Mouse (Mus musculus): ENCODE data around the gene Zmat5. TPM values are rescaled to one million over a fixed set of nuclear protein-coding genes. Genes with fewer than 3 reads are reported as not detected.
A peak's percentile ranks its signal among the peaks of the same experiment; 100 is the strongest.

The Zmat5 gene
- polyA plus RNA-seq, 1 experiment from 2014 or later: 62.2 TPM

GRCm38 (mm10) chr11:4737682-4738081 is 33.2 kb downstream of the Zmat5 start:
- Histone ChIP-seq H3K36me3 (ENCODE audit: control insufficient read depth, insufficient read depth, low read length) (no peaks in the 10 kb centered on the region), H3K4me1 (ENCODE audit: control insufficient read depth, insufficient read depth, low read length) (no peaks in the 10 kb centered on the region), H3K9me3 (ENCODE audit: control insufficient read depth, low read length) (no peaks in the 10 kb centered on the region), H3K27ac (ENCODE audit: low read depth, low read length) (no peak overlapping the region), H3K9ac (replicated peaks; ENCODE audit: low read depth, low read length) (no peak overlapping the region), H3K4me3 (ENCODE audit: low read depth, low read length) (no peak overlapping the region), H3K27me3 (ENCODE audit: control insufficient read depth, insufficient read depth, low read length) (no peaks in the 10 kb centered on the region), H3K4me2 (ENCODE audit: low read depth, low read length) (no peak overlapping the region)
- peak; percentile 50; the same call in 1 of the 2 replicates for ATAC-seq (ENCODE audit: low read depth)
- WGBS: 66% methylated on average over 10 of the region's 10 CpGs

DNA sequence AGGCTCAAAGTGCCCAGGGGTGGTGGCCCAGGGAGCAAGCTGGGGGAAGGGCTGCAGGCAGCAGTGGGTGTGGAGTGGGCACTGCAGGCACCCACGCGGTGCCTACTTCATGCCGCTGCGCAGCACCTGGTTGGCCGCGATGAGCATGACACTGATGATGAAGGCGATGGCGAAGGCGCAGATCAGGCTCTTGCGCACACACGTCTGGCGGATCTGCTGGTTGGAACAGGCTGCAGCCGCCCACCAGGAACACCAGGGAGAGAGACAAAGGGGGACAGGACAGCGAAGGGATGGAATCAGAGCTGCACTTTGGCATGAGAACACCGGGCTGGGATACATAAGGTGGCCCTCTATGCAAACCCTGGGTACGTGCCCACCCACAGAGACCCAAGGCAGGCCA is 34.2 kb downstream of the Zmat5 start:
- Histone ChIP-seq H3K9me3 (ENCODE audit: control insufficient read depth, low read length) (no peaks in the 10 kb centered on the region), H3K27me3 (ENCODE audit: control insufficient read depth, insufficient read depth, low read length) (no peaks in the 10 kb centered on the region), H3K4me2 (ENCODE audit: low read depth, low read length) (no peak overlapping the region), H3K27ac (ENCODE audit: low read depth, low read length) (no peak overlapping the region), H3K4me3 (ENCODE audit: low read depth, low read length) (no peak overlapping the region), H3K4me1 (ENCODE audit: control insufficient read depth, insufficient read depth, low read length) (no peaks in the 10 kb centered on the region), H3K9ac (replicated peaks; ENCODE audit: low read depth, low read length) (no peak overlapping the region), H3K36me3 (ENCODE audit: control insufficient read depth, insufficient read depth, low read length) (no peaks in the 10 kb centered on the region)
- 96% methylated on average over 16 of the region's 16 CpGs for WGBS
- no peak for ATAC-seq (ENCODE audit: low read depth)

DNA sequence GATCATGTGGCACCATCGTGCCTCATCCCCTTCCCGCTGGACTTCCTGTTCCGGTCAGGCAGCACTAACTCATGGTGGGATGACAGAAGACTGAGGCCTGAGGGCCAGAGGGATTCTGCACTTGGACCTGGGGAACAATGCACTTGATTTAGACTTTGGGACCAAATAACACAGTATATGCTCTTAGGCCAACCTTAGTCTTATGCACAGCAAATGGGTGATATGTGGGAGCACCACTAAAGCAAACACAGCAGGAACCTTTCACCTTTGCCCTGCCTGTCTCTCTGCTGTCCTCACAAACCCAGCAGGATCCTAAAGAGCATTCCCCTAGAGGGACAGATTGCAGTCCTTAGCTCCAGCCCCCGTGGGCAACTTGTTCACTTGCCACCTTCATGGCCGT is 36.3 kb downstream of the Zmat5 start:
- Histone ChIP-seq H3K9me3 (ENCODE audit: control insufficient read depth, low read length) (no peaks in the 10 kb centered on the region), H3K27ac (ENCODE audit: low read depth, low read length) (no peak overlapping the region), H3K9ac (replicated peaks; ENCODE audit: low read depth, low read length) (no peak overlapping the region), H3K4me2 (ENCODE audit: low read depth, low read length) (no peak overlapping the region), H3K4me3 (ENCODE audit: low read depth, low read length) (no peak overlapping the region), H3K27me3 (ENCODE audit: control insufficient read depth, insufficient read depth, low read length) (no peaks in the 10 kb centered on the region), H3K36me3 (ENCODE audit: control insufficient read depth, insufficient read depth, low read length) (no peaks in the 10 kb centered on the region), H3K4me1 (ENCODE audit: control insufficient read depth, insufficient read depth, low read length) (no peaks in the 10 kb centered on the region; the same call in 1 of the 2 replicates)
- WGBS: 52% methylated on average over 5 of the region's 5 CpGs
- ATAC-seq (ENCODE audit: low read depth): no peak

GRCm38 (mm10) chr11:4744691-4745090 is 40.2 kb downstream of the Zmat5 start:
- 72% methylated on average over 6 of the region's 6 CpGs for WGBS
- H3K36me3 ChIP-seq (ENCODE audit: control insufficient read depth, insufficient read depth, low read length): no peaks in the 10 kb centered on the region
- H3K9me3 ChIP-seq (ENCODE audit: control insufficient read depth, low read length): no peaks in the 10 kb centered on the region
- no peak overlapping the region for H3K27ac ChIP-seq (ENCODE audit: low read depth, low read length)
- no peak overlapping the region for H3K4me3 ChIP-seq (ENCODE audit: low read depth, low read length)
- ATAC-seq (ENCODE audit: low read depth): no peak
- no peak overlapping the region; the same call in 1 of the 2 replicates for H3K4me2 ChIP-seq (ENCODE audit: low read depth, low read length)
- H3K9ac ChIP-seq (replicated peaks; ENCODE audit: low read depth, low read length): no peak overlapping the region
- H3K27me3 ChIP-seq (ENCODE audit: control insufficient read depth, insufficient read depth, low read length): no peaks in the 10 kb centered on the region
- peaks cover 8% of the 10 kb centered on the region; the same call in 1 of the 2 replicates for H3K4me1 ChIP-seq (ENCODE audit: control insufficient read depth, insufficient read depth, low read length)

- H3K9ac ChIP-seq (replicated peaks; ENCODE audit: low read depth, low read length): peak overlapping the region; percentile 56
- peak overlapping the region; percentile 57 for H3K4me3 ChIP-seq (ENCODE audit: low read depth, low read length)
- H3K4me2 ChIP-seq (ENCODE audit: low read depth, low read length): peak overlapping the region; percentile 99
- ATAC-seq (ENCODE audit: low read depth): 0 out of 2 replicates have a peak, but pooled peaks have one; percentile 21
- H3K27ac ChIP-seq (ENCODE audit: low read depth, low read length): no peak overlapping the region
- H3K4me1 ChIP-seq (ENCODE audit: control insufficient read depth, insufficient read depth, low read length): peaks cover 8% of the 10 kb centered on the region; the same call in 1 of the 2 replicates
- H3K36me3 ChIP-seq (ENCODE audit: control insufficient read depth, insufficient read depth, low read length): no peaks in the 10 kb centered on the region
- H3K9me3 ChIP-seq (ENCODE audit: control insufficient read depth, low read length): no peaks in the 10 kb centered on the region
- no peaks in the 10 kb centered on the region for H3K27me3 ChIP-seq (ENCODE audit: control insufficient read depth, insufficient read depth, low read length)
- 0% methylated on average over 25 of the region's 39 CpGs for WGBS
Measured at GRCm38 (mm10) chr11:4745969-4746368, 41.5 kb downstream of the Zmat5 start.

- ATAC-seq (ENCODE audit: low read depth): 0 out of 2 replicates have a peak, but pooled peaks have one; percentile 3
- Histone ChIP-seq H3K9me3 (ENCODE audit: control insufficient read depth, low read length) (no peaks in the 10 kb centered on the region), H3K27me3 (ENCODE audit: control insufficient read depth, insufficient read depth, low read length) (no peaks in the 10 kb centered on the region), H3K9ac (replicated peaks; ENCODE audit: low read depth, low read length) (peak within 1 kb of the TSS; percentile 56), H3K27ac (ENCODE audit: low read depth, low read length) (no peak within 1 kb of the TSS), H3K4me3 (ENCODE audit: low read depth, low read length) (peak within 1 kb of the TSS; percentile 57), H3K4me1 (ENCODE audit: control insufficient read depth, insufficient read depth, low read length) (peaks cover 8% of the 10 kb centered on the region; the same call in 1 of the 2 replicates), H3K4me2 (ENCODE audit: low read depth, low read length) (peak within 1 kb of the TSS; percentile 99), H3K36me3 (ENCODE audit: control insufficient read depth, insufficient read depth, low read length) (no peaks in the 10 kb centered on the region)
- WGBS: 0% methylated on average over 17 of the region's 73 CpGs
Measured at GRCm38 (mm10) chr11:4746733-4747132, 42.3 kb downstream of the Zmat5 start, which contains the start of gene Cabp7. Cabp7 (minus strand) TSS chr11:4746778.

DNA sequence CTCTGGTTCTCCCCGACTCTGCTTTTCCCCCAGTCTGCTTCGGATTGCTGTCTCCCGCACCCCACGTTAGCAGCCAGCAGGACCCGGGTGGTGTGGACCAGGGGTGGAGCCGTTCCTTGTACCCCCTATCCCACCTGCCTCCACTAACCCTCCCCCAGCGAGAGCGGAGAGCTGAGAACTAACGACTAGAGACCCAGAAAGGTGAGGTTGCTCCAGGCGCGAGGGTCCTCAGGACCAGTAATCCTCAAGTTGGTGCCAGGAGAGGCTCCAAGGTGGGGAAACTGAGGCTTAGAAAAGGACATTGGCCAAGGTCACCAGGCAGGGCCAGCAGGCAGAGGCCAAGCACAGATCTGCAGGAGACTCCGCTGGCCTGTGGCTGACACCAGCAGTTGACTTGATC is 42.8 kb downstream of the Zmat5 start:
- peak overlapping the region; percentile 56; the same call in 1 of the 2 replicates for H3K9ac ChIP-seq (replicated peaks; ENCODE audit: low read depth, low read length)
- no peak for ATAC-seq (ENCODE audit: low read depth)
- H3K4me3 ChIP-seq (ENCODE audit: low read depth, low read length): peak overlapping the region; percentile 57
- H3K9me3 ChIP-seq (ENCODE audit: control insufficient read depth, low read length): no peaks in the 10 kb centered on the region
- H3K27ac ChIP-seq (ENCODE audit: low read depth, low read length): no peak overlapping the region
- peak overlapping the region; percentile 99 for H3K4me2 ChIP-seq (ENCODE audit: low read depth, low read length)
- 2% methylated on average over 12 of the region's 12 CpGs for WGBS
- peaks cover 8% of the 10 kb centered on the region; the same call in 1 of the 2 replicates for H3K4me1 ChIP-seq (ENCODE audit: control insufficient read depth, insufficient read depth, low read length)
- H3K27me3 ChIP-seq (ENCODE audit: control insufficient read depth, insufficient read depth, low read length): no peaks in the 10 kb centered on the region
- no peaks in the 10 kb centered on the region for H3K36me3 ChIP-seq (ENCODE audit: control insufficient read depth, insufficient read depth, low read length)

DNA sequence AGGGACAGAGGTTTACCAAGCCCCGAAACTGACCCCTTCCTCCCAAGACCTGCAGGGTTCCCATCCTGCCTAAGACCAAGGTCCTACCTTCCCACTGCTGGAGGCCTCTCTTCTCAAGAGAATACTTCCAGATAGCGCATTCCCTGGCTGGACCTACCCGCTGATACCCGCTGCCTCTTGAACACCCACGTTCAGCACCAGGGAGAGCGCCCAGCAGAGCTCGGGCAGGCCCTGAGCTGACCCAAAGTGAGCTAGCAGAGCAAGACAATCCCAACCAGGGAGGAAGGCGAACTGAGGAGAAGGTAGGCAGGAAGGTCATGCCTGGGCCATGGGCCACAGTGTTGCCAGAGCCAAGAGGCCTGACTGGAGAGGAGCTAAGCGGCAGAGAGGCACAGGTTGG is 45.8 kb downstream of the Zmat5 start:
- no peak for ATAC-seq (ENCODE audit: low read depth)
- no peak overlapping the region for H3K27ac ChIP-seq (ENCODE audit: low read depth, low read length)
- no peak overlapping the region for H3K4me3 ChIP-seq (ENCODE audit: low read depth, low read length)
- H3K9ac ChIP-seq (replicated peaks; ENCODE audit: low read depth, low read length): no peak overlapping the region
- H3K4me1 ChIP-seq (ENCODE audit: control insufficient read depth, insufficient read depth, low read length): peaks cover 15% of the 10 kb centered on the region; the same call in 1 of the 2 replicates
- 12% methylated on average over 9 of the region's 9 CpGs for WGBS
- no peaks in the 10 kb centered on the region for H3K27me3 ChIP-seq (ENCODE audit: control insufficient read depth, insufficient read depth, low read length)
- H3K9me3 ChIP-seq (ENCODE audit: control insufficient read depth, low read length): no peaks in the 10 kb centered on the region
- H3K36me3 ChIP-seq (ENCODE audit: control insufficient read depth, insufficient read depth, low read length): no peaks in the 10 kb centered on the region
- no peak overlapping the region for H3K4me2 ChIP-seq (ENCODE audit: low read depth, low read length)

DNA sequence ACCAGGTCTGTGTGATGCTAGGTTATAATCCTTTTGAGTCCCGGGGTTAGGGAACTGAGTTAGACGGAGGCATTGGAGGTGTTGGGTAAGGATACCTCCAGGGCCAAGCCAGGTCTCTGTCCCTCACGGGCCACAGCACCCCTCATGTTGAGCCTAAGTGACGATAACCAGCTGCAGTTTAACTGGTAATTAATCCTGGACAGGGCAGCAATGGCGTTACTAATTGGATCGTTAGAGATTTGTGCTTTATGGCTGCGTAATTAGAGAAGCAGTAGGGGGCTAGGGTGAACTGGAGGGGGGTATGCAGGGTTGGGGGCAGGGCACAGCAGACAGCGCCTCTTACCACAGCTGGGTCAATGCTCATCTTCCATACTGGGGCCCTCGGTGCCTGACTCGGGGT is 48.4 kb downstream of the Zmat5 start:
- ATAC-seq (ENCODE audit: low read depth): peak; percentile 25; the same call in 1 of the 2 replicates
- 16% methylated on average over 10 of the region's 10 CpGs for WGBS
- Histone ChIP-seq H3K27me3 (ENCODE audit: control insufficient read depth, insufficient read depth, low read length) (no peaks in the 10 kb centered on the region), H3K9ac (replicated peaks; ENCODE audit: low read depth, low read length) (no peak overlapping the region), H3K4me1 (ENCODE audit: control insufficient read depth, insufficient read depth, low read length) (peaks cover 11% of the 10 kb centered on the region; the same call in 1 of the 2 replicates), H3K27ac (ENCODE audit: low read depth, low read length) (no peak overlapping the region), H3K9me3 (ENCODE audit: control insufficient read depth, low read length) (no peaks in the 10 kb centered on the region), H3K36me3 (ENCODE audit: control insufficient read depth, insufficient read depth, low read length) (no peaks in the 10 kb centered on the region), H3K4me3 (ENCODE audit: low read depth, low read length) (no peak overlapping the region), H3K4me2 (ENCODE audit: low read depth, low read length) (no peak overlapping the region)

All from neural tube, embryonic 14.5 days (tissue).